Mouse (Mus musculus): ENCODE results near the gene D13Ertd608e. TPM values are rescaled to one million over a fixed set of nuclear protein-coding genes. Genes with fewer than 3 reads are reported as not detected.
"Not testable (repeated sequence)": the region's sequence is repeated elsewhere in the genome, so short reads cannot be mapped to it uniquely, and the experiment has no call there.

D13Ertd608e gene
- total RNA-seq (2014; fragmentation: Nextera tagmentation) (not detected in 2 replicates), total RNA-seq (2017) (not detected in 2 replicates)

GRCm38 (mm10) chr13:119835320-119836056, at the start of gene D13Ertd608e:
Gene D13Ertd608e (plus strand): TSS chr13:119836006.
- peak; percentile 70 for ATAC-seq (replicated peaks; ENCODE audit: poor library complexity, severe bottlenecking)

GRCm38 (mm10) chr13:119789851-119790717, 45.7 kb upstream of the D13Ertd608e start:
- peak; percentile 40 for ATAC-seq (replicated peaks; ENCODE audit: poor library complexity, severe bottlenecking)

- ATAC-seq (replicated peaks; ENCODE audit: poor library complexity, severe bottlenecking): peak; percentile 80
Measured at GRCm38 (mm10) chr13:119790761-119791579, 44.8 kb upstream of the D13Ertd608e start, which contains the start of gene Zfp131. Gene Zfp131 (minus strand): TSS chr13:119790889.

GRCm38 (mm10) chr13:119791580-119792135, 44.1 kb upstream of the D13Ertd608e start:
- ATAC-seq (replicated peaks; ENCODE audit: poor library complexity, severe bottlenecking): no peak

GRCm38 (mm10) chr13:119792791-119793404, 42.9 kb upstream of the D13Ertd608e start:
- ATAC-seq (replicated peaks; ENCODE audit: poor library complexity, severe bottlenecking): peak; percentile 53

GRCm38 (mm10) chr13:119797656-119798055, 38.1 kb upstream of the D13Ertd608e start:
- ATAC-seq (replicated peaks; ENCODE audit: poor library complexity, severe bottlenecking): no peak

GRCm38 (mm10) chr13:119808937-119809336, 26.9 kb upstream of the D13Ertd608e start:
- peak; percentile 92 for ATAC-seq (replicated peaks; ENCODE audit: poor library complexity, severe bottlenecking)

GRCm38 (mm10) chr13:119810031-119810430, 25.8 kb upstream of the D13Ertd608e start:
- no peak for ATAC-seq (replicated peaks; ENCODE audit: poor library complexity, severe bottlenecking)

GRCm38 (mm10) chr13:119816798-119817197, 19.0 kb upstream of the D13Ertd608e start:
- ATAC-seq (replicated peaks; ENCODE audit: poor library complexity, severe bottlenecking): no peak

GRCm38 (mm10) chr13:119817579-119818206, 18.1 kb upstream of the D13Ertd608e start:
- ATAC-seq (replicated peaks; ENCODE audit: poor library complexity, severe bottlenecking): peak; percentile 83

GRCm38 (mm10) chr13:119830116-119830515, 5.7 kb upstream of the D13Ertd608e start, which contains the start of gene AF067063:
Gene AF067063 (minus strand): TSS chr13:119830216.
- ATAC-seq (replicated peaks; ENCODE audit: poor library complexity, severe bottlenecking): not testable (repeated sequence)

- peak; percentile 57 for ATAC-seq (replicated peaks; ENCODE audit: poor library complexity, severe bottlenecking)
Measured at GRCm38 (mm10) chr13:119836324-119836811, 562 bp downstream of the D13Ertd608e start.

- peak; percentile 64 for ATAC-seq (replicated peaks; ENCODE audit: poor library complexity, severe bottlenecking)
Measured at GRCm38 (mm10) chr13:119837719-119838337, 2.0 kb downstream of the D13Ertd608e start.

GRCm38 (mm10) chr13:119839982-119840381, 4.2 kb downstream of the D13Ertd608e start:
- not testable (repeated sequence) for ATAC-seq (replicated peaks; ENCODE audit: poor library complexity, severe bottlenecking)

GRCm38 (mm10) chr13:119862399-119862798, 26.6 kb downstream of the D13Ertd608e start:
- ATAC-seq (replicated peaks; ENCODE audit: poor library complexity, severe bottlenecking): peak; percentile 86

- peak; percentile 90 for ATAC-seq (replicated peaks; ENCODE audit: poor library complexity, severe bottlenecking)
Measured at GRCm38 (mm10) chr13:119864395-119864999, 28.7 kb downstream of the D13Ertd608e start.

GRCm38 (mm10) chr13:119886896-119887295, 51.1 kb downstream of the D13Ertd608e start:
- not testable (repeated sequence) for ATAC-seq (replicated peaks; ENCODE audit: poor library complexity, severe bottlenecking)

GRCm38 (mm10) chr13:119894685-119895084, 58.9 kb downstream of the D13Ertd608e start, which contains the start of gene Tcstv1:
Gene Tcstv1 (minus strand): TSS chr13:119894785.
- ATAC-seq (replicated peaks; ENCODE audit: poor library complexity, severe bottlenecking): not testable (repeated sequence)

Measured in granulocyte monocyte progenitor cell, adult 5-6 weeks (primary cell).